Mouse (Mus musculus) liver, adult 2 months (tissue): ENCODE data around the gene Tenm3.

Experiments
- CTCF ChIP-seq: fragments of 200-500 bp; IDR thresholded peaks from 2 replicates; pipeline ENCODE4 v1.5.1; 2011; ENCODE audit warnings: low read depth, low read length, control low read depth
- POLR2A ChIP-seq: fragments of 200-500 bp; IDR thresholded peaks from 2 replicates; pipeline ENCODE4 v1.6.1; 2011; ENCODE audit warnings: low read length, control low read depth; ENCODE audit not compliant: insufficient read depth; ENCODE audit errors: extremely low read depth

- no peak for TF ChIP-seq POLR2A
- no peak for TF ChIP-seq CTCF
Observed at GRCm38 (mm10) chr8:48373404-48373803, 470.3 kb downstream of the Tenm3 start.
